Mouse (Mus musculus) spleen, adult 12 weeks (tissue): Measurements from ENCODE around the gene Plxnc1.
A peak's percentile ranks its signal among the peaks of the same experiment; 100 is the strongest.

ENCODE experiments used
- DNase-seq: peaks from one replicate; pipeline ENCODE4 v3.0.0; 2022; ENCODE audit warnings: low spot score

Gene Plxnc1

DNA sequence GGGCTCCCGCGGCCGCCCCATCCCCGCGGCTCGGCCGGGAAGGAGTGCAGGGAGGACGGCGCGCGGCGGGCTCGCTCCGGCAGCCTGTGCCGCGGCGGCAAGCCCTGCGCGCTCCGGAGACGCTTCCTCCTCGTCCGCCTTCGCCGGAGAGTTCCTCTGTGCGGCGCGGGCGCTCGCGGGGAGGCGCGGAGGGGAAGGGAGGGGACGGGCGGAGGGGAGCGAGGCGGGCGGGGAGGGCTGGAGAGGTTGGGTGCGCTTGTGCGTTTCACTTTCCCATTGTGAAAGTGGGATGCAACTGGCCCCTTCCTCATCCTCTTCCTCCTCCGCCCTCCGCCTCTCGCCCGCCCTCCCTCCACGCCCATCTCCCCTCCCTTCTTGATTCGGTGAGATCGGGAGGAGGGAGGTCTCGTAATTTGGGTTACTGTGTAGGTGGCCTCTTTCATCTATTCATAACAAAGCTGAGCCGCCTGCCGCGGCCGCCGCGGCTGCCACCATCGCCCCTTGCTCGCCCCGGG, at the start of gene Plxnc1:
TSS of gene Plxnc1 (minus strand) at position 145 of the 515 bp plus-strand sequence.
- peak; percentile 37 for DNase-seq

DNA sequence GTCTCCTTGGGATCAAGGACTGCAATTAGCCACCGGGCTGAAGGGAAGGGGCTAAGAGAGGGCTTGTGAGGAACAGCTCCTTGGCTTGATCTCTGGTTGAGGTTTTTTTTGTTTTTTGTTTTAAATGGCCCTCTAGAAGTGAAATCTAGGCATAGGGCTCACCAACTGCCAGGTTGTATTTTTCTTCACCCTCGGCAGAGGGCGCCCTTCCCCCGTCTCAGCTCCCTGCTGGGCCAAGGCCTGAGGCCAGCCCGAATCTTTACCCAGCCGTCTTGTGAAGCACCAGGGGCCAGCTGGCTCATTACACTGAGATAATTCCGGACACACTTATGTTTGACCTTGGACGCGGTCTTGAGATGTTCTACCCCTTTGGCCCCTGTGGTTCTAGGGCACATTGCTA, 47.5 kb upstream of the Plxnc1 start:
- DNase-seq, result peak; percentile 49

DNA sequence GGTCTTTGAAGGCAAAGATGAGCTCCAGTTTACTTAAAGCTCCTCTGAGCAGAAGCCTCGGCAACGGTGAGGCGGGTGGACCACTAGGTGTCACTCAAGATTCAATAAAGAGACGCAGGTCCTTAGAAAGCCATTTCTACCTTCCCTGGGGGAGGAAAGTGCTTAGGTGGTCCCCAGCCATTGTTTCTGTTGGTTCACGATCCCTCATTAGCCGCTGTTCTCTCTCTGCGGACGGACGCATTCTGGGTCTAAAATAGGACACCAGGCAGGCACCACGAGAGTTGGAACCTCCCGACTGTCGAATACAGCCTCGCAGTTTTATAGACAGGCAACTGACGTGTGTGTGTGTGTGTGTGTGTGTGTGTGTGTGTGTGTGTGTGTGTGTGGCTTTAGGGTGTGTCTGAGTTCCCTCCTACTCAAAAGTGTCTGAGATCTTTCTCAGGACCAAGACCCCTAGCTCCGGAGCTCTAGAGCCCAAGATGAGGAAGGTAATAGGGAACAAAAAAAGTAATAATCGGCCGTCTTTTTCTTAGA, 47.0 kb upstream of the Plxnc1 start:
- peak; percentile 35 for DNase-seq

DNA sequence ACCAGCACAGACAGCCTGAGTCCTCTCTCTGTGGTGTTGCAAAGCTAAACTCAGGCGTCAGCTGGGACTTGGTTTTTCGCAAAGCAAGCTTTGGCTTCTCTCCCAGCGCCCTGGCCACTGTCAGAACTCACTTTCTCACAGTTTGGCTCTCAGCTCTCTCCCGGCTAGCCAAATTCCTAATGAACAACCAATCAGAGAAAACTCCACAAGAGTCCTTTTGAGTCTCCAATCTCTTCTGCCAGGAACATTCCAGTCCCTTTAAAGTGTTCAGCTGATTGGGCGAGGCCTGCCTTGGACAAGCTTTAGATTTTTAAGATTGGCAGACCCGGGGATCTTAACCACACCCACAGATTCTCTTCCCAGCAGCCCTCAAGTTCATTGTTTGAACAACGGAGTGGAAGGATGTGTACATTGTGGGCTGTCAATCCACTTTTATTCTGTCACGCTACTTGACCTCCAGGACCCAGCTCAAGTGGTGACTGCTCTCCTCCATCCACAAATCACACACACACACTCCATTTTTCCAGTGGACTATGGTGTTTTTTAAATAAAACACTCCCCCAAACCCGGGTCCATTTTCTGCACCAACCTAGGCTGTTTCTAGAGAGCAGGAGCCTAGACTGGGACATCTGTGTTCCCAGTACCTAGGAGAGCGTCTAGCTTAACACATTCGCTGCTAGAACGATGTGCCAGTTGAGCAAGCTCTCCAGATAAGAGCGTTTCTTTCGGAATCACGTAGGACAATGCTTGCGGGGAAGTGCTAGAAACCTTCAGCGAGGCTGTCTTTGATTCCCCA, 46.3 kb upstream of the Plxnc1 start:
- DNase-seq, result no peak

DNA sequence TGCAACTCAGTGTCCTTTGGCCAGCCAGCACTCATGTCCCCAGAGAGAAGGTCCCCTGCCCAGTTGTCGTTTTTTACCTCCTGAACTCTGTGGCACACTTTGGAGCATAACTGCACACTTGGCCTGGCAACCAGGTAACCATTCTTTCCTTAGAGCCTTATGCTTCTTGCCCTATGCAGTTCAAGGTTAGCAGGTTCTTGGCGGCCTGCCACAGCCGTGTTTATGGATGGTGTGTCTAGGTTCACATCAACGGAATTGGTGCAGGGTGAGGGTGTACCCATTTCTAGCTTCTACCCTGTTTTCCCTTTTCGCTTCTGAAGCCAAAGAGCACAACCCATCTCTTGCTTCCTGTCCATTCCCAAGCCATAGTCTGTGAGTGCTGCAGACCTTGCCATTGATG, 44.7 kb upstream of the Plxnc1 start:
- no peak for DNase-seq

DNA sequence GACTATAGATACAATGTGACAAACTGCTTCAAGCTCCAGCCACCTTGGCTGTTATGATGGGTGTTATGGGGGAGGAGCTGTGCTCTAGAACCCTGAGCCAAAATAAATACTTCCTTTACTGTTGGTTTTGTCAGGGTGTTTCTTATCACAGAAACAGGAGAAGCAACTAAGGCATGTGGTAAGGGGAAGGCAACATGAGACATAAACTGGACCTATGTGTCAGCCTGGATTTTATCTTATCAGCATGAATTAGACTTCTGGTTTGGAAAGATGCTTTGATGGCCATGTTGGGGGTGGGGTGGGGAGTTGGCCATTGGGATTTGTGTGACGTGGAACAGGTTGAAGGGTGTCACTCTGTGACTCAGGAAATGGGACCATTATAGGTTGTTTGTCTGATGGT, 40.5 kb upstream of the Plxnc1 start:
- no peak for DNase-seq

DNA sequence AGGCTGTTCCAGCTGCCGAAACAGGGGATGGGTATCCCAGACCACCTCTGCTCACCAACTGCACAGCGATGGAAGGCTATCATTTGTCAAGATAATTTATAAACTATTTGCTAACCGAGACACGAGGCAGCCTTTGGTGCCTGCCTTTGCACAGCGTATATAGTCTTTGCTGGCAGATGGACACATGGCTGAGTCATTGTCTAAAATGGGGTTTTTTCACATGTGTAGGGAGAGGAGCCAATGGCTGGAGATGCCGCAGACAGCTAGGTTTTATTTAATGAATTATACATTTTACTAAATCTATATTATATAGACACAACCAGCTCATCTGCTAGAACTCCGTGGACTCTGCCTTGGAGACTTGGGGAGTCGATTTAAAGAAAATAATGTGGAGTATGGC, 37.9 kb upstream of the Plxnc1 start:
- no peak for DNase-seq

DNA sequence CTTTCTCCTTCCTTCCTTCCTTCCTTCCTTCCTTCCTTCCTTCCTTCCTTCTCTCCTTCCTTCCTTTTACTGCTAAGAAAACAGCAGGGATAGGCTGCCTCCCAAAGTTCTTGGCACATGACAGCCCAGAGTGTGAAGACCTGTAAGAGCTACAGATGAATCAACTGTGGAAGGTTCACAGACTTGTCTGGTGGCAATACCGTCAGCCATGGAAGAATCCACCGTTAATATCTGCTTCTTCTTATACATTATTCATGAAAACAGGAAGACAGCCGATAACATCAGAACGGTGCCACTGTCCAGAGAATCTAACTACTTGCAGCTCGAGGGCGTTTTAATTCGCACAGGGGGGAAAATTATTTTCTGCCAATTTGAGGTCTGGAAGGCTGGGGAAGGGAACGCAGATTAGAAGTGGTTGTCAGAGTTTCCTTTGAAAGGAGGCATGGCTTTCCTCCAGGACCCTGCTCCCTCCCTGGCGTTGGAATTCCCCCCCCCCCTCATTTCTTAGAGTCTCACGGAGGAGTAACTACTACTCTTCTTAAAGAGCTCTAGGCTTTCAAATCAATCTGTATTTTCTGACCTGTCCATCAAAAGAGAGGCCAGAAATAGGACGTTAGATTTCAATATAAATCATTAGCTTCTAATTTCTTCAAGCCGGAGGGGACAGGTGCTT, 37.0 kb upstream of the Plxnc1 start:
- DNase-seq, result no peak

DNA sequence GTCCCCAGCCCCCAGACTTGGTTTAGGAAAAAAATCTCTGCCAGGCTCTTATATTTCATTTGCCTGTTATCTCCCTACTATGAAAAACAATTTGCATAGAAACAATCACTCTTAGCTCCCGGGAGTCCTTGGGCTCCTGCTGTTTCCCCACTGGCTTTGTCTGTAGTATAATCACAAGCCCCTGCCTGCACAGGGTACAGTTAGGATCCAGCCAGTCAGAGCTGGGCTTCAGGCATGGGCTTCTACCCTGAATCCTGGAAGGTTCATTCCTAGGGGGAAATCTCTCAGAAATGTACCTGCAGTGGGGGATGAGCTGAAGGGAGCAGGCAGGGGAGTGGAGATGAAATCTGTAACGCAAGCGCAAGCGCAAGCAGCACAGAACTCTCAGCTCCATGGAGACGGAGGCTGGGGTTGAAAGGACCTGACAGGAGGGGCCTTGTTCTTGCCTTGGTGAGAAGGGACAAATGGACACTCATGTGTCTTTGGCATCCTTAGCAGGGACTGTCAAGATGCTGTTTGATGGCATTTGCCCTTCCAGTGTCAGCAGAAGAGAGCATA, 33.7 kb upstream of the Plxnc1 start:
- no peak for DNase-seq

DNA sequence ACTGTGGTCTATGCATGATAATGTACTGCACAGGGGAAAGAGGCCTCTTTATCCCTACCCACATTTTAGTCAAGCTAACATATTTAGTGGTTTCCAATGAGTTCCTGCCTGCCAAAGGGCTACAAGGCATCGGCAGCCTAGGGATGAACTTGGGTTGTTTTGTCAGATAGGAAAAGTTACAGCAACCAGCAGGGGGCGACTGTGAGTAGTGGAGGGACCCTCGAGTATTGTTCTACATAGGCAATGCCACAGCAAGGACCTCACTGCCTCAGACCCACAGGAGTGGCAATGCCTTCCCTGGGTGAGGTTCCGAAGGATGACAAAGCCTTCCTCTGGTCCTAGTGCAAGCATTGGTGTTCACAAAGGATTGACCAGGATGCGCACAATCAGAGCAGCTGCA, 31.7 kb upstream of the Plxnc1 start:
- DNase-seq, result no peak

DNA sequence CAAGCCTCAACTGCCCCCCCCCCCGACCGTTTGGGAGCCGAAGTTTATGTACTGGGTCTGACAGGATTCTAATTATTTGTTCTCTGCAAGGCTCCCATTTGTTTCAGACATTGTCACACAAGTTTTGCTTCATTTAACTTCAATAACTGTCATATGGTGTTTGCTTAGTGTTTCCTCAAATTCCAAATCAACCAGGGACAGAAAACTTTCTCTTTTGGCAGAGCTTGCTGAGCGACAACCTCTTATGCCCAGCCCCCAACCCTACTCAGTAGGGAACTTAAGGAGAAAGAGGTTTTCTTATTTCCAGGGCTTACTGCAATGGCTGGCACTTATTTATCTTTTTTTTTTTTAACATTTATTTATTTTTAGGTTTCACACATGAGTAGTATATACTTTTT, 30.5 kb upstream of the Plxnc1 start:
- DNase-seq, result no peak

DNA sequence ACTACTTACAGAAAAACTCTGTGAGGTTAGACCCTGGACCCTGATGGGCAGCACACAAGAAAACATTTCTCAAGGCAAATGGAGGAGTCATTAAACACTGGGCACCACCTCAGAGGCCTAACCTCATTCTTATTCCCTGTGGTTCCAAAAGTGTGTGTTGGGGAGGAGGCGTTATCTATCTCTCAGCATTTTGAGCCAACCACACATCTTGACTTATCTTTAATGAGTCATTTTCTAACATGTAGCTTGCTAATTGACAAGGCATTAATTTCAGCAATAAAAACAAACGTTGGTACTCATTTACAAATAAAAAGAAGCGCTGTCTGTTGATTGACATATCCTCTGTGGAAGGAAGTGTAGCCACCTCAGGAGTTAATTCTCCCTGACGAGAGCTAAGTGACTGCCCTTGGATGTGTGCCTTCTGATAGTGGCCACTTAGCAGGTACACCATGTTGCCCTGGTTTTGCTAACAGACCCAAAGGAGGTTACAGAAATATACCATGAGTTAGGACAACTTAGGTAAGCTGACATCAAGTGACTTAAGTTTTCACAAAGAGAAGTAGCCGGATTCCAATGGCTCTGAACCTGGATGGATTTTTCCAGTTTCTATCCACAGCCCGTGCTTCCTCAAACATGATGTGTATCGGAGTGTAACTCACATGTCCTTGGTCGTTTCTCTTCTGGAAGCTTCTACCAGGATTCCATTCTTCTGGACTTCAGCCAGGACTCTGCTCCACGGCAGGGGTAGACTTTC, 29.9 kb upstream of the Plxnc1 start:
- DNase-seq, result no peak

DNA sequence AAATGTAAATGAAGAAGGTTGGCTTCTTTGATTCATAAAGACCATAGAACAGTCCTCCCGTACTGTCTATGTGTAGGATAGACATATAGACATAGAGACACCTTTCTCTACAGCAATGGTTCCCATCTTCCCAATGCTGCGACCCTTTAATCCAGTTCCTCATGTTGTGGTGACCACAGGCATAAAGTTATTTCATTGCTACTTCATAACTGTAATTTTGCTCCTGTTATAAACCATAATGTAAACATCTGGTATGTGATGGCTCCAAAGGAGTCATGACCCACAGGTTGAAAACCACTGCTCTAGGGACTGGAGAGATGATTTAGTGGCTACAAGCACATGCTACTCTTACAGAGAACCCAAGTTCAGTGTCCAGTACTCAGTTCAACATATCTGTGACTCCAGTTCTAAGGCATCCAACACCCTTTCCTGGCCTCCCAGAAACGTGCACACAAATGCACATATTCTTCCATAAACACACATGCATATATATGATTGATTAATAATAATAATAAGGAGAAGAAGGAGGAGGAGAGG, 27.1 kb upstream of the Plxnc1 start:
- DNase-seq, result no peak

DNA sequence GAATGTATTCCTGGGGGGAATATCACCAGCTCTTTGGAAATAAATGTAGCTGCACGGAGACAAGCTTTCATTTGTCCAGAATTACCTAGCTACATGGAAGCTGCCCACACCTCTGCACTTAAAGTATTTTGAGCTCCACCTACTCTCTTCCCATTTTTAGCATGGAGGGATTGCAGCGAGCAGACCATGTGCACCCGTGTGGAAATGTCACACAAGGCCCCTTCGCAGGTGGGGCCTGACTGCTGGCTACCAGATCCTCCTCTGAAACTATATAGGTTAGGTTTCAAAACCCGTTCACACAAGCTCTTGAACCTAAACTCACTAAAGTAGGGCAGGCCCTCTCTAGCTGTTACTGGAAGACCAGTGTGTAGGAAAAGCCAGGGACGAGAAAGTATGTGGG, 25.6 kb upstream of the Plxnc1 start:
- no peak for DNase-seq

DNA sequence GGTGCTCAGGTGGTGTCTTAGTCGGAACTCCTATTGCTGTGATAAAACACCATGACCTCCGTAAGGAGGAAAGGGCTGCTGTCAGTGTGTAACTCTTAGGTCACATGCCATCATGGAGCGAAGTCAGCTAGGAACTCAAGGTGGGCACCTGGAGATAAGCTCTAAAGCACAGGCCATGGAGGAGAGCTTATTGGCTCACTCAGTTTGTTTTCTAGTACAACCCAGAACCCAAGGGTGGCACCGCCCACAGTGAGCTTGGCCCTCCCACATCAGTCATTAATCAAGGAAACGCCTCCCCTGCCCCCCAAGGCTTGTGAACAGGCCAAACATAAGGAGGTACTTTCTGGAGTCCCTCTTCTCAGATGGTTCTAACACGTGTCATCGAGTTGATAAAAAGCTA, 22.8 kb upstream of the Plxnc1 start:
- no peak for DNase-seq

DNA sequence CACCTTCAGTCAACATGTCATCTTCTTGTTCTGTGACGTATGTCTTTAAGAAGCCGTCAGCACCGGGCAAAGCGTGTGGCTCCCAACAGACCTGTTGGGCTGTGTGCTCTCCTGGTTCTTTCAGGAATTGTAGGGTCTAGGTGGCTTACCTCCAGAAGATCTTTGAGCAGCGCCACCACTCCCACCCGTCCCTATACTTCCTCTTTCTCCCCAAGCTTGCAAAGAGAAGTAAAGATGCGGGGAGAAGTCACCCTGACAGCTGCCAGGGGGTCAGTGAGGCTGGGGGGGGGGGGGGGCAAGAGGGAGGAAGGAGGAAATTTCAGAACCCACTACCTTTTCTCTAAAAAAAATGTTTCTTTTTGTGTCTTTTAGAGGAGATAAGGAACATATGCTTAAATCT, 22.2 kb upstream of the Plxnc1 start:
- DNase-seq, result no peak

DNA sequence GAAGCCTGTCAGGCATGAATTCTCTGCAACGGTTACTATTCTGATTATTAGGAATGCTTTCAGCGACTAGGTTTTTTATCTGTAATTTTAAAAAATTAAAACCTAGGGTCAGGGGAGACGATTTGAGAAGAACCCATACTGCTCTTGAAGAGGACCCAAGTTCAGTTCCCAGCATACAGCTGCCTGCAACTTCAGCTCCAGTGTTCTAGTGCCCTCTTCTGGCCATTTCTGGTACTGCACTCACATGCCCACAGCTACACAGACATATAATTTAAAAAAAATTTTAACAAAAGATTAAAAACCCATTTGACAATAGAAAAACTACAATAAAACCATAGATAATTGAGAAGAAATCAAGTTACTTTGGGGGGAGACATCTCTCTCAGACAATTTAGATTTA, 20.5 kb upstream of the Plxnc1 start:
- peak; percentile 39 for DNase-seq

DNA sequence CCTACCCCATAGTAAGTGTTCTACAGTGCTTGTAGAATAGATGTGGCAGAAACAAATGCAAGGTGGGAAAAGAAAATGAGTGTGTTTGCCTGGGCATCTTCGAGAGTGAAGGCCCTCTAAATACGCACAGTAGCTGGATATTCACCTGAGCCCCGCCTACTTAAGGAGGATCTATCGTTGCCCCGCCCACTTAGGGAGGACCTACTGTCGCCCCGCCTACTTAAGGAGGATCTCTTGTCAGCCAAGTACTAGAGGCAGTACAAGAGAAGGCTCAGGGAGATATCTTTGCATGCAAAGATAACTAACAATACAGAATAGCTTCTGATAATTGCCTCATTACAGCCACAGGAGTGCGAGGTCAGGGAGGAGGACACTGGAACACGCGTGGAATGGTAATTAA, 17.4 kb upstream of the Plxnc1 start:
- no peak for DNase-seq

DNA sequence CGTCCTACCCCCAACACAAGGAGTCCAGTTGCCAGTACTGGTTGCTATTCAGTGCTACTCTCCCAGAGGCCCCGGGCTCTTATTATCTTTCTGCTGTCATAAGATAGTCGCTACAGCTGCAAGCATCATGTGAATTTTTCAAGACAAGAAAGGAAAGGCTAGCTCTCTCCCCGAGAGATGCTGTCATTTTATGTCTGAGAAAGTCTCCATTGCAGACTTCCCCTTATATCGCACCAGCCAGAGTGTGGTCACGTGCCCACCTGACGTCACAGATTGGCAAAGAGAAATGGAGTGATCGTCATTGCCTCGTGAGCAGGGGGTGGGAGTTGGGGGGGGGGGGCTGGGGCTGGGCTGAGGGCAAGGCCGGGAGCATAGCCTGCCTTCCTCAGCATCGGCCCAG, 16.6 kb upstream of the Plxnc1 start:
- no peak for DNase-seq

DNA sequence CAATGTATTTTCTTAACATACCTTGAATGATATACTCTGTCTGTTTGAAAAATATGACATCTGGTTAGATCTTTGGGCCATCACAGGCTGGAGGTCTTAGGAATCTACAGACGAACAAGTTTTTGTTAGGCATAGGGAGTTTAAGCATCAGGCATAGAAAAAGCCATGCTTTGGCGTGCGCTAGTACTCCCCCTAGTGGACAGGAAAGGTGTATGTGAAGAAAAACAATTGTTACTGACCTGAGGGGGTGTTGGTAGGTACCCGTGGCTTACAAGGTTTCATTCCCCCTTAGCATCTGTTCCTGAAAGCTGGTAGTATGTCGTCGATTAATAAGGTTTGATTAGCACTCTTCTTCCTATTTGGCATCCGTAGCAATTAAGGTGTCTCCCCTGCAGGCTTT, 13.7 kb upstream of the Plxnc1 start:
- peak; percentile 43 for DNase-seq

DNA sequence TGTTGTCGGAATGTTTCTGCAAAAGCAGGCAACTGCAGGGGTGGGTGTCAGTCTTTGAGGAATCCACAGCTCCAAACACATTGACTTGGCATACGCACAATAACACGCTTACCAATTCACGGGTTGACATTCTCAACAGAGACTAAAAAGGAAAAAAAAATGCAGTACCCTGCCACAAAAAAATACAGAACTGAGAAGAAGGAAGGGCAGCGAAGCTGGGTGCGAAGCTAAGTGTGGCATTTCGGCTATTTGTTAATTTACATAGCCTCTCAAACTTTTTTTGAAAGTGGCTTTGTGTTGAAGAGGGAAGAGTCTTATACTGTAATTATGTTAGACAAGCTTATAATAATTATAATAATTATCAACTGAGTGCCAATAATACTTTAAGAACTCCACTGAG, 13.1 kb upstream of the Plxnc1 start:
- no peak for DNase-seq
